Mouse (Mus musculus): ENCODE results near the gene Kif18a. TPM values are rescaled to one million over a fixed set of nuclear protein-coding genes. Genes with fewer than 3 reads are reported as not detected.
A peak's percentile ranks its signal among the peaks of the same experiment; 100 is the strongest.

Gene Kif18a
- polyA plus RNA-seq, 1 experiment from 2014 or later = 47.9 TPM

DNA sequence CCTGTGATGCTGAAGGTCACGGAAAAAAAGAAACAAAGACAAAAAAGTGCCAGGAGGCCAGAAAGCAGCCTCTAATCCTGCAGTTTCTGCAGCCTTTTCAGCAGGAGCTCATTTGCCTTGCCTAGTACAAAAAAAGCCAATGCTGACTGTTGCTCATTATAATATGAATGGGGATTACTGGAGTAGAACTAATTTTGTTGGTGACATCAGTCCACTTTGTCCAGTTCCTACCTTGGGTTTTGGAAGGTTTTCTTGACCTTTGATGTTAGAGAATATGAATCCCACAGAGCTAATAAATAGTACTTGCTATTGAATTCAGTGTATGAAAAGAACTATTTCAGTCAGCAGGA is 778 bp downstream of the Kif18a start:
- Histone ChIP-seq H3K4me2 (peak overlapping the region; percentile 60), H3K9me3 (ENCODE audit: control insufficient read depth, low read length) (no peaks in the 10 kb centered on the region), H3K4me1 (ENCODE audit: control insufficient read depth, insufficient read depth, low read length) (peaks cover 8% of the 10 kb centered on the region; the same call in 1 of the 2 replicates), H3K36me3 (ENCODE audit: control insufficient read depth, insufficient read depth, low read length) (no peaks in the 10 kb centered on the region), H3K9ac (ENCODE audit: low read length) (peak overlapping the region; percentile 76), H3K27me3 (ENCODE audit: control insufficient read depth, insufficient read depth, low read length) (no peaks in the 10 kb centered on the region), H3K4me3 (ENCODE audit: low read depth, low read length) (peak overlapping the region; percentile 71), H3K27ac (ENCODE audit: low read depth, low read length) (peak overlapping the region; percentile 82)
- peak; percentile 33 for ATAC-seq (ENCODE audit: low FRiP score)
- no peak for DNase-seq (ENCODE audit: low spot score, missing footprints)
- WGBS = 0% methylated on average over 1 of the region's 1 CpGs

GRCm38 (mm10) chr2:109284121-109284520 is 3.6 kb downstream of the Kif18a start:
- Histone ChIP-seq H3K27ac (ENCODE audit: low read depth, low read length) (no peak overlapping the region), H3K4me3 (ENCODE audit: low read depth, low read length) (no peak overlapping the region), H3K9ac (ENCODE audit: low read length) (no peak overlapping the region), H3K9me3 (ENCODE audit: control insufficient read depth, low read length) (no peaks in the 10 kb centered on the region), H3K4me1 (ENCODE audit: control insufficient read depth, insufficient read depth, low read length) (peaks cover 6% of the 10 kb centered on the region; the same call in 1 of the 2 replicates), H3K4me2 (no peak overlapping the region), H3K27me3 (ENCODE audit: control insufficient read depth, insufficient read depth, low read length) (no peaks in the 10 kb centered on the region), H3K36me3 (ENCODE audit: control insufficient read depth, insufficient read depth, low read length) (no peaks in the 10 kb centered on the region)
- DNase-seq (ENCODE audit: low spot score, missing footprints) (no peak), ATAC-seq (ENCODE audit: low FRiP score) (no peak)
- 97% methylated on average over 3 of the region's 3 CpGs for WGBS

- Histone ChIP-seq H3K4me1 (ENCODE audit: control insufficient read depth, insufficient read depth, low read length) (no peaks in the 10 kb centered on the region), H3K4me3 (ENCODE audit: low read depth, low read length) (no peak overlapping the region), H3K36me3 (ENCODE audit: control insufficient read depth, insufficient read depth, low read length) (peaks cover 8% of the 10 kb centered on the region), H3K4me2 (no peak overlapping the region), H3K27ac (ENCODE audit: low read depth, low read length) (no peak overlapping the region), H3K27me3 (ENCODE audit: control insufficient read depth, insufficient read depth, low read length) (no peaks in the 10 kb centered on the region), H3K9ac (ENCODE audit: low read length) (no peak overlapping the region), H3K9me3 (ENCODE audit: control insufficient read depth, low read length) (no peaks in the 10 kb centered on the region)
- no peak for ATAC-seq (ENCODE audit: low FRiP score)
- WGBS = 91% methylated on average over 6 of the region's 6 CpGs
- DNase-seq (ENCODE audit: low spot score, missing footprints) = peak; percentile 69
Observed at GRCm38 (mm10) chr2:109289327-109289726, 8.8 kb downstream of the Kif18a start.

GRCm38 (mm10) chr2:109296264-109296663 is 15.7 kb downstream of the Kif18a start:
- Histone ChIP-seq H3K4me2 (no peak overlapping the region), H3K9ac (ENCODE audit: low read length) (no peak overlapping the region), H3K27ac (ENCODE audit: low read depth, low read length) (no peak overlapping the region), H3K9me3 (ENCODE audit: control insufficient read depth, low read length) (no peaks in the 10 kb centered on the region), H3K36me3 (ENCODE audit: control insufficient read depth, insufficient read depth, low read length) (peaks cover 6% of the 10 kb centered on the region), H3K4me3 (ENCODE audit: low read depth, low read length) (no peak overlapping the region), H3K27me3 (ENCODE audit: control insufficient read depth, insufficient read depth, low read length) (no peaks in the 10 kb centered on the region), H3K4me1 (ENCODE audit: control insufficient read depth, insufficient read depth, low read length) (no peaks in the 10 kb centered on the region)
- whole genome bisulfite sequencing = 92% methylated on average over 5 of the region's 5 CpGs
- DNase-seq (ENCODE audit: low spot score, missing footprints) (no peak), ATAC-seq (ENCODE audit: low FRiP score) (no peak)

DNA sequence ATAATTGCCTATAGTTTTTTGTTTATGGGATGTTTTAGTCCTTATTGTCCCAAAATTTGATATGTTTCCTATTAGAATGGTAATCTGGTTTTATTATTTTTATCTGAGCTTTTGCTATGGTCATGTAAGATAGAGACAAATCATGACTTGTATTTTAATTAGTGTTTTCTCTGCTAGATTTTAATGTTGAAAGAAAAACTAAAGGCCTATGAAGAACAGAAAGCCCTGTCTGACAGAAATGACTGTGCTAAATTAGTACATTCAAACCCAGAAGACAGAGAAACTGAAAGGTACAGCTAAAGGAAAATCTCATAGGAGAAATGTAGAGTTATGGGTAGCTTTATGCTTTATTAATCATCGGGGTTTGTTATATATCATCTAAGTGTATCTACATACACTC is 17.6 kb downstream of the Kif18a start:
- no peak for ATAC-seq (ENCODE audit: low FRiP score)
- Histone ChIP-seq H3K4me1 (ENCODE audit: control insufficient read depth, insufficient read depth, low read length) (no peaks in the 10 kb centered on the region), H3K4me2 (no peak overlapping the region), H3K36me3 (ENCODE audit: control insufficient read depth, insufficient read depth, low read length) (peaks cover under 1% of the 10 kb centered on the region; the same call in 1 of the 2 replicates), H3K27ac (ENCODE audit: low read depth, low read length) (no peak overlapping the region), H3K4me3 (ENCODE audit: low read depth, low read length) (no peak overlapping the region), H3K27me3 (ENCODE audit: control insufficient read depth, insufficient read depth, low read length) (no peaks in the 10 kb centered on the region), H3K9ac (ENCODE audit: low read length) (no peak overlapping the region), H3K9me3 (ENCODE audit: control insufficient read depth, low read length) (no peaks in the 10 kb centered on the region)
- peak; percentile 59 for DNase-seq (ENCODE audit: low spot score, missing footprints)
- 97% methylated on average over 1 of the region's 1 CpGs for WGBS

GRCm38 (mm10) chr2:109302234-109302633 is 21.7 kb downstream of the Kif18a start:
- Histone ChIP-seq H3K4me3 (ENCODE audit: low read depth, low read length) (no peak overlapping the region), H3K9me3 (ENCODE audit: control insufficient read depth, low read length) (no peaks in the 10 kb centered on the region), H3K27me3 (ENCODE audit: control insufficient read depth, insufficient read depth, low read length) (no peaks in the 10 kb centered on the region), H3K9ac (ENCODE audit: low read length) (no peak overlapping the region), H3K36me3 (ENCODE audit: control insufficient read depth, insufficient read depth, low read length) (no peaks in the 10 kb centered on the region), H3K27ac (ENCODE audit: low read depth, low read length) (no peak overlapping the region), H3K4me2 (no peak overlapping the region), H3K4me1 (ENCODE audit: control insufficient read depth, insufficient read depth, low read length) (no peaks in the 10 kb centered on the region)
- ATAC-seq (ENCODE audit: low FRiP score) (no peak), DNase-seq (ENCODE audit: low spot score, missing footprints) (peak; percentile 37)
- WGBS = 95% methylated on average over 3 of the region's 3 CpGs

- no peaks in the 10 kb centered on the region for H3K27me3 ChIP-seq (ENCODE audit: control insufficient read depth, insufficient read depth, low read length)
- no peaks in the 10 kb centered on the region for H3K4me1 ChIP-seq (ENCODE audit: control insufficient read depth, insufficient read depth, low read length)
- H3K27ac ChIP-seq (ENCODE audit: low read depth, low read length) = no peak overlapping the region
- H3K36me3 ChIP-seq (ENCODE audit: control insufficient read depth, insufficient read depth, low read length) = no peaks in the 10 kb centered on the region
- H3K9ac ChIP-seq (ENCODE audit: low read length) = no peak overlapping the region
- H3K4me2 ChIP-seq = no peak overlapping the region
- no peak overlapping the region for H3K4me3 ChIP-seq (ENCODE audit: low read depth, low read length)
- DNase-seq (ENCODE audit: low spot score, missing footprints) (no peak), ATAC-seq (ENCODE audit: low FRiP score) (no peak)
- no peaks in the 10 kb centered on the region for H3K9me3 ChIP-seq (ENCODE audit: control insufficient read depth, low read length)
Observed at GRCm38 (mm10) chr2:109303638-109304037, 23.1 kb downstream of the Kif18a start.

DNA sequence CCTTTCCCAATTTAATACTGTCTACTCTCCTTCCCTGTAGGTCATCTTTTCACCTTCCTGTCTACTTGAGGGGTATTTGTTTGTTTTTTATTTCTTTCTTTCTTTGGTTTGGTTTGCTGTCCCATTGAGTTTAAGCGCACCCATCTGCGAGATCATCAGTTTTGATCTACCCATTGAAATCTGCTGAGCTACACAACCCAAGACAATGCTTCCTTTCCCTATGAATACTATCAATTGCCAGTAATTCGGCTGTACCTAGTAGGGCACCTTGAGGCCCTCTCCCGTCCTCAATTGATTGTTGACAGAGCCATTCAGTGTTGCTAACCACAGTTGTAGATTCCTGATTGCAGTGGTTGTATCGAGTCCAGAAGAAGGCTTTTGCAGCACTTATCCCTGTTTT is 30.8 kb downstream of the Kif18a start:
- no peak overlapping the region for H3K4me2 ChIP-seq
- DNase-seq (ENCODE audit: low spot score, missing footprints) = no peak
- H3K27me3 ChIP-seq (ENCODE audit: control insufficient read depth, insufficient read depth, low read length) = no peaks in the 10 kb centered on the region
- no peak overlapping the region for H3K27ac ChIP-seq (ENCODE audit: low read depth, low read length)
- no peak overlapping the region for H3K9ac ChIP-seq (ENCODE audit: low read length)
- H3K9me3 ChIP-seq (ENCODE audit: control insufficient read depth, low read length) = no peaks in the 10 kb centered on the region
- 97% methylated on average over 5 of the region's 5 CpGs for WGBS
- H3K4me1 ChIP-seq (ENCODE audit: control insufficient read depth, insufficient read depth, low read length) = no peaks in the 10 kb centered on the region
- ATAC-seq (ENCODE audit: low FRiP score) = no peak
- no peak overlapping the region for H3K4me3 ChIP-seq (ENCODE audit: low read depth, low read length)
- H3K36me3 ChIP-seq (ENCODE audit: control insufficient read depth, insufficient read depth, low read length) = peaks cover 3% of the 10 kb centered on the region; the same call in 1 of the 2 replicates

GRCm38 (mm10) chr2:109331807-109332206 is 51.3 kb downstream of the Kif18a start:
- no peak overlapping the region for H3K27ac ChIP-seq (ENCODE audit: low read depth, low read length)
- no peak overlapping the region for H3K4me2 ChIP-seq
- no peaks in the 10 kb centered on the region for H3K4me1 ChIP-seq (ENCODE audit: control insufficient read depth, insufficient read depth, low read length)
- no peaks in the 10 kb centered on the region for H3K27me3 ChIP-seq (ENCODE audit: control insufficient read depth, insufficient read depth, low read length)
- DNase-seq (ENCODE audit: low spot score, missing footprints) = no peak
- no peak overlapping the region for H3K4me3 ChIP-seq (ENCODE audit: low read depth, low read length)
- 94% methylated on average over 1 of the region's 1 CpGs for WGBS
- peaks cover 7% of the 10 kb centered on the region; the same call in 1 of the 2 replicates for H3K36me3 ChIP-seq (ENCODE audit: control insufficient read depth, insufficient read depth, low read length)
- no peak for ATAC-seq (ENCODE audit: low FRiP score)
- H3K9me3 ChIP-seq (ENCODE audit: control insufficient read depth, low read length) = no peaks in the 10 kb centered on the region
- H3K9ac ChIP-seq (ENCODE audit: low read length) = no peak overlapping the region

- 92% methylated on average over 5 of the region's 5 CpGs for WGBS
- DNase-seq (ENCODE audit: low spot score, missing footprints) (no peak), ATAC-seq (ENCODE audit: low FRiP score) (no peak)
- H3K4me3 ChIP-seq (ENCODE audit: low read depth, low read length) = no peak overlapping the region
- H3K9me3 ChIP-seq (ENCODE audit: control insufficient read depth, low read length) = no peaks in the 10 kb centered on the region
- no peaks in the 10 kb centered on the region for H3K27me3 ChIP-seq (ENCODE audit: control insufficient read depth, insufficient read depth, low read length)
- peaks cover 7% of the 10 kb centered on the region; the same call in 1 of the 2 replicates for H3K36me3 ChIP-seq (ENCODE audit: control insufficient read depth, insufficient read depth, low read length)
- H3K4me1 ChIP-seq (ENCODE audit: control insufficient read depth, insufficient read depth, low read length) = no peaks in the 10 kb centered on the region
- H3K4me2 ChIP-seq = no peak overlapping the region
- H3K9ac ChIP-seq (ENCODE audit: low read length) = no peak overlapping the region
- H3K27ac ChIP-seq (ENCODE audit: low read depth, low read length) = no peak overlapping the region
Observed at GRCm38 (mm10) chr2:109334237-109334636, 53.7 kb downstream of the Kif18a start.
